Mouse (Mus musculus) liver, adult 2 months (tissue): Measurements from ENCODE around the gene Miga2.

Experiments
- CTCF ChIP-seq: fragments of 200-500 bp; IDR thresholded peaks from 2 replicates; pipeline ENCODE4 v1.5.1; 2011; ENCODE audit warnings: low read depth, low read length, control low read depth
- POLR2A ChIP-seq: fragments of 200-500 bp; IDR thresholded peaks from 2 replicates; pipeline ENCODE4 v1.6.1; 2011; ENCODE audit warnings: low read length, control low read depth; ENCODE audit not compliant: insufficient read depth; ENCODE audit errors: extremely low read depth

- no peak for TF ChIP-seq CTCF
- no peak for TF ChIP-seq POLR2A
Observed at GRCm38 (mm10) chr2:30403870-30404269, 39.8 kb downstream of the Miga2 start.
